ENCODE assay signal across 8 mouse cellular contexts in the genomic region with DNA sequence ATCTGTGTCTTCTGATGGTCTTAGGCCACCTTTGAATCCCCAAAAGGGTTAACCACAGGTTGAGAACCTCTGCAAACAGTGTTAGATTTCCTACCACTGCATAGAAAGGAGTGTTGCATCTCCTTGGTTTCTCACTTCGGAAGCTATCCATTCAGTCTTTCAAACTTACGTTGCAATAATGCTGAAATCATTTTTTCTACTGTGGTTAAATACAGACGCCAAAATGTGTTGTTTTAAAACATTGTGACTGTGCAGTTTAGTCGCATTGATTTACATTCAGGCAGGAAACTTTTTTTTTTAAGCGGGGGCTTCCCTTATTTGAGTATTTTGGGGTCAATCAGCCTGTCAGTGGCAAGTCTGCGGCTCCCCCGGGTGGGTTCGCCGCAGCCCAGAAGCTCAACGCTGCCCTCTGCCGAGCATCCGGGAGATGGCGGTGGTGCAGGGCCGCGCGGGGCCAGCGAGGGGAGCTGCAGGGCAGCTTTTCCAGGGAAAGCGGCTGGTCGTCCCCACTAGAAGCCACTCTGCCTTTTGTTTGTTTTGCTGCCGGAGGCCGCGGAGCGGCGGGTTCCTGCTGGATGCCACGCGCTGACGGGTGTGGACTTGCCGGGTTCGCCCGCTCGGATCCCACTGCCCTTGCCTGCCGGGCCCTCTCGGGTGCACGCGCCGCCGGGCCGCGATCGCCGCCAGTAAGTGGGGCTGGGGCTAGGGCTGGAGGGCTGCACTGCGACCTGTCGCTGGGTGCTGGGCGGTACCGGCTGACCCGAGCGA. TPM values are rescaled to one million over a fixed set of nuclear protein-coding genes. Genes with fewer than 3 reads are reported as not detected.
DNase-seq lines count a peak whose midpoint lies in the region; ATAC-seq and TF ChIP-seq lines count a peak whose summit lies in the region.

No protein-coding gene starts in this region.

- H3K9me3 ChIP-seq in heart, embryonic 11.5 days (replicated peaks; ENCODE audit: control insufficient read depth, low read length), result no peaks in the 10 kb centered on the region
- H3K9me3 ChIP-seq in kidney, embryonic 16.5 days (ENCODE audit: low read length), result no peaks in the 10 kb centered on the region

- H3K79me2 ChIP-seq in liver, adult 2 months (ENCODE audit: control insufficient read depth, insufficient read depth, low read length), result peaks cover 17% of the 10 kb centered on the region

- peak overlapping the region; percentile 98 for H3K9ac ChIP-seq in heart, embryonic 11.5 days (ENCODE audit: low read depth, low read length)
- H3K9ac ChIP-seq in kidney, embryonic 16.5 days (replicated peaks; ENCODE audit: low read length), result peak overlapping the region; percentile 94
- H3K9ac ChIP-seq in liver, adult 2 months (ENCODE audit: low read depth, low read length), result peak overlapping the region; percentile 100

- peak; percentile 81 for ATAC-seq in erythroblast, adult 5-6 weeks (replicated peaks; ENCODE audit: low FRiP score, poor library complexity, severe bottlenecking)
- ATAC-seq in heart, embryonic 11.5 days (replicated peaks; ENCODE audit: insufficient number of reproducible peaks, low FRiP score, low TSS enrichment), result peak; percentile 64
- peak; percentile 78 for ATAC-seq in kidney, embryonic 16.5 days (ENCODE audit: low FRiP score, low TSS enrichment)
- peak; percentile 62 for ATAC-seq in monocyte, adult 5-6 weeks (replicated peaks; ENCODE audit: insufficient number of reproducible peaks, low FRiP score, low TSS enrichment, poor library complexity, severe bottlenecking)

- WGBS in heart, embryonic 11.5 days (ENCODE audit: insufficient replicate concordance), result 3% methylated on average over 47 of the region's 47 CpGs
- 2% methylated on average over 42 of the region's 47 CpGs for WGBS in kidney, embryonic 16.5 days
- under 1% methylated on average over 47 of the region's 47 CpGs for WGBS in liver, adult 2 months

- peaks cover 11% of the 10 kb centered on the region; the same call in 1 of the 2 replicates for H3K4me1 ChIP-seq in heart, embryonic 11.5 days (ENCODE audit: control insufficient read depth, insufficient read depth, low read length)
- H3K4me1 ChIP-seq in kidney, embryonic 16.5 days (ENCODE audit: insufficient read depth, low read length), result peaks cover 21% of the 10 kb centered on the region
- peaks cover 13% of the 10 kb centered on the region for H3K4me1 ChIP-seq in liver, adult 2 months (ENCODE audit: control insufficient read depth, insufficient read depth, low read length)

- H3K4me2 ChIP-seq in heart, embryonic 11.5 days, result peak overlapping the region; percentile 73
- H3K4me2 ChIP-seq in kidney, embryonic 16.5 days (replicated peaks; ENCODE audit: low read depth, low read length), result peak overlapping the region; percentile 57

- H3K27me3 ChIP-seq in heart, embryonic 11.5 days (ENCODE audit: control insufficient read depth, insufficient read depth, low read length), result no peaks in the 10 kb centered on the region
- H3K27me3 ChIP-seq in kidney, embryonic 16.5 days (ENCODE audit: insufficient read depth, low read length), result no peaks in the 10 kb centered on the region
- H3K27me3 ChIP-seq in liver, adult 2 months (ENCODE audit: control insufficient read depth, insufficient read depth, low read length), result no peaks in the 10 kb centered on the region

- no peaks in the 10 kb centered on the region for H3K36me3 ChIP-seq in heart, embryonic 11.5 days (ENCODE audit: control insufficient read depth, insufficient read depth, low read length)
- H3K36me3 ChIP-seq in kidney, embryonic 16.5 days (ENCODE audit: insufficient read depth, low read length), result no peaks in the 10 kb centered on the region
- H3K36me3 ChIP-seq in liver, adult 2 months (ENCODE audit: control insufficient read depth, insufficient read depth, low read length), result no peaks in the 10 kb centered on the region

- peak overlapping the region; percentile 73 for H3K27ac ChIP-seq in heart, embryonic 11.5 days (ENCODE audit: low read depth, low read length)
- H3K27ac ChIP-seq in kidney, embryonic 16.5 days (ENCODE audit: low read length), result peak overlapping the region; percentile 93
- H3K27ac ChIP-seq in liver, adult 2 months (replicated peaks; ENCODE audit: insufficient read depth, low read depth, low read length), result peak overlapping the region; percentile 76

- peak; percentile 97 for TF ChIP-seq CTCF in brain, embryonic 14.5 days (IDR thresholded peaks at IDR 0.05; ENCODE audit: borderline replicate concordance, extremely low read depth, insufficient read depth, insufficient read length)
- TF ChIP-seq CTCF in liver, adult 2 months (IDR thresholded peaks at IDR 0.05; ENCODE audit: low read depth, low read length), result peak; percentile 98

- TF ChIP-seq POLR2A in brain, embryonic 14.5 days (IDR thresholded peaks at IDR 0.05; ENCODE audit: borderline replicate concordance, extremely low read depth, insufficient read depth, insufficient read length, poor library complexity, severe bottlenecking), result peak; percentile 79
- TF ChIP-seq POLR2A in liver, adult 2 months (IDR thresholded peaks at IDR 0.05; ENCODE audit: extremely low read depth, insufficient read depth, low read length), result no peak

- peak overlapping the region; percentile 83 for H3K4me3 ChIP-seq in heart, embryonic 11.5 days (ENCODE audit: low read depth, low read length)
- peak overlapping the region; percentile 88 for H3K4me3 ChIP-seq in kidney, embryonic 16.5 days (ENCODE audit: low read length)
- peak overlapping the region; percentile 99 for H3K4me3 ChIP-seq in liver, adult 2 months (ENCODE audit: insufficient read depth, low read depth, low read length)

- peak; percentile 87 for DNase-seq in CD4-positive helper T cell, adult 2 months (ENCODE audit: low read depth, low spot score)
- peak; percentile 96 for DNase-seq in brain, embryonic 14.5 days (ENCODE audit: low read depth)
- peak; percentile 74 for DNase-seq in liver, adult 2 months (ENCODE audit: extremely low read depth, low read depth, low spot score)
- peak; percentile 86 to 87 for DNase-seq in spleen, postnatal 36 days (ENCODE audit: low spot score in 2 of 2)

RNA-seq across cellular contexts. Expression of a gene that starts 4.0 kb away (rescaled TPM):
- 45.0 and 55.6 TPM in 2 replicates for polyA plus RNA-seq in brain, embryonic 14.5 days (2012; rRNA removed)
- total RNA-seq in erythroblast, adult 5-6 weeks (2015; ENCODE audit: low replicate concordance), result 5.4 and 13.8 TPM in 2 replicates
- 9.5 and 14.8 TPM in 2 replicates for total RNA-seq in erythroblast, adult 5-6 weeks (2017; ENCODE audit: low replicate concordance)
- 16.1 and 16.8 TPM in 2 replicates for polyA plus RNA-seq in heart, embryonic 11.5 days (2014; fragmentation: Nextera tagmentation; extraction: Ambion mirVana)
- polyA plus RNA-seq in kidney, embryonic 16.5 days (2015; fragmentation: Nextera tagmentation; extraction: Ambion mirVana), result 21.7 and 24.5 TPM in 2 replicates
- total RNA-seq in liver, adult 2 months (2014; rRNA removed), result 10.2 and 10.9 TPM in 2 replicates
- polyA plus RNA-seq in liver, adult 2 months (2012; rRNA removed), result 7.3 and 7.5 TPM in 2 replicates
- 3.4 to 5.2 TPM (median 3.9 TPM) in 3 replicates for total RNA-seq in monocyte, adult 5-6 weeks (2017)

RNA-seq across cellular contexts. Expression of a gene that starts 4.1 kb away (rescaled TPM):
- 61.9 and 77.0 TPM in 2 replicates for polyA plus RNA-seq in brain, embryonic 14.5 days (2012; rRNA removed)
- 517 and 623 TPM in 2 replicates for total RNA-seq in erythroblast, adult 5-6 weeks (2015; ENCODE audit: low replicate concordance)
- 741 and 893 TPM in 2 replicates for total RNA-seq in erythroblast, adult 5-6 weeks (2017; ENCODE audit: low replicate concordance)
- polyA plus RNA-seq in heart, embryonic 11.5 days (2014; fragmentation: Nextera tagmentation; extraction: Ambion mirVana), result 37.0 and 38.0 TPM in 2 replicates
- 44.3 and 45.2 TPM in 2 replicates for polyA plus RNA-seq in kidney, embryonic 16.5 days (2015; fragmentation: Nextera tagmentation; extraction: Ambion mirVana)
- 80.5 and 99.3 TPM in 2 replicates for total RNA-seq in liver, adult 2 months (2014; rRNA removed)
- 83.4 and 107 TPM in 2 replicates for polyA plus RNA-seq in liver, adult 2 months (2012; rRNA removed)
- total RNA-seq in monocyte, adult 5-6 weeks (2017), result 43.6 to 76.3 TPM (median 68.7 TPM) in 3 replicates

Comparison
In these comparisons a context has a peak if more than half of its experiments do, and no peak if none do; other contexts are left out.
1. Peak in every context shown above with its lines: DNase-seq, ATAC-seq, H3K4me3 ChIP-seq and H3K27ac ChIP-seq.